Mouse (Mus musculus) CD4-positive, CD25-positive, alpha-beta regulatory T cell, adult 4 months (primary cell): ENCODE data around the gene 1700025G04Rik. TPM values are rescaled to one million over a fixed set of nuclear protein-coding genes. Genes with fewer than 3 reads are reported as not detected.

Experiments used
- ATAC-seq: one replicate; pipeline ENCODE4 v1.8.0; 2017
- polyA plus RNA-seq, 2 experiments: library from polyadenylated mRNA; unstranded; fragments of 100-300 nt; shearing (Covaris generic); gene quantifications; one replicate each; pipeline ENCODE4 v1.2.1; 2017

1700025G04Rik gene
- 1 to 10 TPM; 1.3 to 3.9 TPM for polyA plus RNA-seq

DNA sequence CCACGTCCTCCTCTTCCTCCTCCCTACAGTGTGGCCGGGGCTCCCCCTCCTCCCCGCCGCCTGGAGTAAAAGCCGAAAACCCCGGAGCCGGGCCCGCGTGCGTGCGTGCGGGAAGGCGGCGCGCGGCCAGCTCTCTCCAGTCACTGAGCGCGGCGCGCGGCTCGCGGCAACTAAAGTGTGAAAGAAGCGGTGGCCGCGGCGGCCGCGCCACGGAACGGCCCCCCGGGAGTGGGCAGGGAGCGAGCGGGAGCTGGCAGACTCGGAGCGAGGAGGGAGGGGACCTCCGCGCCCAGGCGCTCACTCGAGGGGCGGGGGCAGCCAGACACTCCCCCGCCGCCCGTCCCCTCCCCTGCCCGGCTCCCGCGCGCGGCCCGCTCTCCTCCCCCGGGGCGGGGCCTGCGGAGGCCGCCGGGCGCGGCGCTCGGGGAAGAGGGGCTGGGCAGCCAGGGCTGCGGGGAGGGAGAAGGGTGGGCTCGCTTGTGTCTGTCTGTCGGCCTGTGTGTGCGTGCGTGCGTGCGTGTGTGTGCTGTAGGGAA, at the start of gene 1700025G04Rik:
1700025G04Rik (minus strand) TSS at position 108 of the 536 bp plus-strand sequence.
- peak; percentile 83 for ATAC-seq

DNA sequence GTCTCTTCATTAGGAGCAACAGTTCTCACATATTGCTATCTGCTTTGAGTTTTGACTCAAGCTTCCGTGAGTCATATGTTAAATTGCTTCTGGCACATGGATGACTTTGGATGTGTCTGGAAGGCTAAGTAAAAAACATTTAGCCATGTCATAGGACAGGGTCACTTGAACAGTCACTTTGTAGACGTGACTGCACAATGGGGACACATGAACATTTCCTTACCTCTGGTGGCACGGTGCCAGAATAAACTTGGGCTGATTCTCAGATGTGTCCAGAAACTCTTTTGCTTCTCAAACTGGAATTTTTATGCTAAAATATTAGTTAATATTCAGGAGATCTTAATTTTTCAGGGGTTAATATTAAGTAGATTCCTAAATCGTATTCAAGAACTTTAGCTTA, 49.6 kb upstream of the 1700025G04Rik start:
- no peak for ATAC-seq

DNA sequence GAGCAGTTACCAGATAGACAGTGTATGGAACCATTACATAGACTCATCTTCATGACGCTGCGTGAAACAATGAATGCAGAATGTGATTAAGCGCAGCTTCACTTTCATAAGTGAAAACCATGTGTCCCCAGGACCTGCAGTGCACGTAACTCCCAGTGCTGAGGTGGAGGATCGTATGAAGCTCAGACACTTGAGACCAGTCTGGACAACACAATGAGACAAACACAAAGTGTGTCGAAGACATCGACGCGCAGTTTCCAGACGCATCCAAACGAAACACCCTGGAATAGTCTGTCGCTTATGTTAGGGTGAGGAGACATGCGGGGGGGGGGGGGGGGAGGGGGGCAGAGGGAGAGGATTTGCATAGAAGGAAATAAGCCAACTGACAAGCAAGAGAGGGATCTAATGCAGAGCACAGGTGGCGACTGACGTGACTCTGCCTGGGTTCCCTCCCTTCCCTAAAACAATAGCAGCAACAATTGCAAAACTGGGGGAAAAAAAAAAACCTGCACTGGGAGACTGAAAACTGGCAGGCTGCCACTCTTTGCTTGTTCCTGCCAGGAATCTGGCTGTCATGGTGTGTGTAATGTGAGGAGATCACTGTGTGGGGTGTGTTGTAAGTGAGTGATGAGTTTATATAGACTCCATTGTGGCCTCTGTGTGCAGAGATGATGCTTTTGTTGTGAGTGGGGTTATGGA, 40.3 kb upstream of the 1700025G04Rik start:
- no peak for ATAC-seq

DNA sequence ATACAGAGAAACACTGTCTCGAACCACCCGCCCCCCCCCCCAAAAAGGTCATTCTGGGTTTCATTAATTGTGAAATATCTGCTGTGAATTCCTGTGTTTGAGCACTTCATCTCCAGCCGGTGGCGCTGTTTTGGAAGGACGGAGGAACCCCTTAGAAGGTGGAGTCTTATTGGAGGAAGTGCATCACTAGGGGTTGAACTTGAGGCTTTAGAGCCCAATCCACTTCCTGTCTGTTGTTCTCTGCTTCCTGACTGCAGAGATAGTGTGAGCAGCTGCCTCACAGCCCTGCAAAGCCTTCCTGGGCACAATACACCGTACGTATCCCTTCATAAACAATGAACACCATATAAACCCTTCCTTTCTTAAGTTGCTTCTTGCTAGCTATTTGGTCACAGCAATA, 35.5 kb upstream of the 1700025G04Rik start:
- no peak for ATAC-seq

DNA sequence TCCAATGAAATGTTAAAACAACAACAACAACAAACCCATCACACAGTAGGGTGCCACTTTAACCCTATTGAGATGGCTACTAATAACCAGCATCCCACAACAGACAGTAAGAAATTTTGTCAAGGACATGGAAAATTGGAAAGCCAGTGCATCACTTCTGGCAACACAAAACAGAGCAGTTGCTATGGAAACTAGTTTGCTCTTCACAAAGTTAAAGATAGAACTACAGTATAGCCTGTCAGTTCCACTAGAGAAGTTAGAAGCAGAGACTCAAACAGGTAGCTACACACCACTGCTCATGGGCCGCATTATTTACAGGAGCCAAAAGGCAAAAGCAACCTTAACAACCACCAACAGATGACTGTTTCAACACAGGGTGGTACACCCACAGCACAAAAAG, 20.2 kb upstream of the 1700025G04Rik start:
- no peak for ATAC-seq

DNA sequence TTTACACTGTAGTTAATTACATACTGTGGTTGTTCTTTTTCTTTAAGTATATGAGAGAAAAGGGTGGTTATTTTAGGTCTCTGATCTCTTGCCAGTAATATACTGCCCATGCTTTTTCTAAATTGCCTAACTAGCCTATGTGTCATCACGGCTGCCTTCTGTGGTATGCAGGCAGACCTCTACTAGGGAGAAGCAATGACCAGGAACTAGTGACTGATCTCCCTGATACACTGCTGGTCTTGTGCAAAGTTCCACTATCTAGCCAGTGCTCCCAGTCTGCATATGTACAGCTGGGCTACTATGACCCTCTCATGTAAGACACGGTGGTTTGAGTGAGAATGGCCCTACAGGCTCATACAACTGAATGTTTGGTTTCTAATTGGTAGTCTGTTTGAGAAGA, 16.2 kb upstream of the 1700025G04Rik start:
- ATAC-seq, result no peak

DNA sequence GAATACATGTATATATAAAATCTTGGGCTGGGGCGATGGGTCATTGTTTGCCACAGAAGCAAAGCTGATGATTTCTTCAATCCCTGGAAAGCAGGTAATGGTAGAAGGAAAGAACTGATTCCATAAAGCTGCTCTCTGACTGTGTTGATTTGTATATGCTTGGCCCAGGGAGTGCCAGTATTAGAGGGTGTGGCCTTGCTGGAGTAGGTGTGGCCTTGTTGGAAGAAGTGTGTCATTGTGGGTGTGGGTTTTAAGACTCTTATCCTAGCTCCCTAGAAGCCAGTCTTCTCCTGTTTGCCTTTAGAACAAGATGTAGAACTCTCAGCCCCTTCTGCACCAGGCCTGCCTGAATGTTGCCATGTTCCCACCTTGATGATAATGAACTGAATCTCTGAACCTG, 15.3 kb upstream of the 1700025G04Rik start:
- no peak for ATAC-seq

DNA sequence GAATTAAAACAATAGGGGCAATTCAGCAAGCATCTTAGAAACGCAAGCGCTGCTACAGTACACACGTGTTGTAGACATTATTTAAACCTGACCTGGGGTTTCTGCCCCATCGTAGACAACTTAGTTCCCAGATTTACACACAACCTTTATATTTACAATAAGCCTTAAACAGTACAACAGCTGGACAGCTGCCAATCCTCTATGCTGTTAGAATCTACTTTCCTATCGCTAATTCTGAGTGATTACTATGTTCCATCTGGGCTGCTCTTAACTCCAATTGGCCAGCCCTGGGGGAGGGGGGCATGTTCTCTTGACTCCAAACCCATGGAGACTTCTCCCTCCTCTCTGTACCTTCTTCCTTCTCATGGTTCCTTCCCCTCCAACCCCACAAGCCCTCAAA, 11.8 kb upstream of the 1700025G04Rik start:
- no peak for ATAC-seq

DNA sequence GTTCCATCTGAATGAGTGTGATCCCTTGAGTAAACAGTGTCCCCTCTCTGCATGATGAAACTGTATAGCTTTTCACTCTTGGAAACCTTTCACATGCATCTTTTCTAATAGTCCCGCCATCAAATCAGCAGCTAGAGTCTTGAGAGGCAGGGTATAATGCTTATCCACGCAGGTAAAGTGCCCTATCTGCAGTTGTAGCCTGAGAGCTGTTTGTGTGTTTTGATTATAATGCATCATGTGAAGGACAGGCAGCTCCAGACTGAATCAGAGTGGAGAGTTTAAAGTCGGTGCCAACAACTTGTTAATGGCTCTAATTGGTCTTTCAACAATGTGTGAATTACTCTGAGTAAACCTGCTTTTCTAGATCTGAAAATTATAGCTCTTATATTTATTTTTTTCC, 6.1 kb upstream of the 1700025G04Rik start:
- no peak for ATAC-seq

DNA sequence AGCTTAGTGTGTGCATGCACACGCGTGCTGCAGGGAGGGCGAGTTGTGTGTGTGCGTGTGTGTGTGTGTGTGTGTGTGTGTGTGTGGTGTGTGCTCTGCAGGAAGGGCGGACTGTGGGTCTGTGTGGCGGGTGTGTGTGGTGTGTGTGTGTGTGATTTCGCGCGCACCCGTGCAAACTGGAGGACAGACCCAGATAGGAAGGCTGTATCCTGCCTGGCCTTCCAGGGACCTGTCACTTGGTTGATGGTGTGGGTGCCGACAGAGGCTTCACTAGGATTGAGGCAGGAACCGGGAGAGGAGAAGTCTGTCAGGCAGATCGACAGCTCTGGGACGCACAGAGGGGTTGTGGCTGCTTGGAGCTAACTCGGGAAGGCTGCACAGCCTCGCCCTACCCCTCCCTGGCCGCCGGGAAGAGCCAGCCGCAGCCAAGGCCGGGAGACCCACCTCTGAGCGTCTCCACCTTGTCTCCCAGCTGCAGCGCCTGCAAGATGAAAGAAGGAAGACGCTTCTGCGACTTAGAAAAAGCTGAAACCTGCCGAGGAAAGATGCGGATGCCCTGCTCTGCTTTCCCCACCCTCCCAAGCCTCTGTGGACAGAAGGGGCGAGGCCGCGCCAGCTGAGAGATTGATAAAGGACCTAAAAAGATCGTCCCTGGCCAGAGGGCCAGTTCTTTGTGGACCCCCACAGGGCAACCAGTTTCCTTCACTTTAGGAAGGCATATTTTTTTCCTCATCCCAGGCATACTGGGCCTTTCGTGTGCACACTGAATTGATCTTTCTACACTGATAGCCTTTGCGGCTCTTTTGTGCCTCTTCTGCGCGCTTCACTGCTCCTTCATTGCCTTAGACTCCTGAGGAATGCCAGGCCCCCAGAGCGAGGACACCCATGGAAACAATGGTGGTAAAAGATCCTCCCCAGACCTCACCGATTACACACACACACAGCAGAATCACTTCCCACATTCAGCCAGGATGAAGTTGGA, 930 bp upstream of the 1700025G04Rik start:
- peak; percentile 49 for ATAC-seq

DNA sequence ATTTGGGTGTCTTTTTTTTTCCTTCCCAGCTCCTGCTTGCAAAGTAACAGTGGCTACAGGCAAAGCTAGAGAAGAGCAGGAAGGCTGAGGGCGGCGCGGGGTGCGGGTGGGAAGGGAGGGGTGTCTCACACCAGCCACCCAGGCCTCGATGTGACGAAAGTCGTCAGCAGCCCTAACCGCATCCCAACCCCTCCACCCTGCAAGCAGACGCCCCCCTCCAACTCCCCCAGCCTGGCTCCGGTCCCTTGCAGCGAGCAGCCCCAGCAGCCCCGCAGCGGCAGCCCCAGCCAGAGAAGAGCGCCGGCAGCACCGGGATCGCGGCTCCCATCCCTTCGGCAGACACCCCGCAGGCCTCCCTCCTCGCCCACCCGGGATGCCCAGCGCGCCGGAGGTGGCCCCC, 399 bp downstream of the 1700025G04Rik start:
- ATAC-seq, result peak; percentile 9

DNA sequence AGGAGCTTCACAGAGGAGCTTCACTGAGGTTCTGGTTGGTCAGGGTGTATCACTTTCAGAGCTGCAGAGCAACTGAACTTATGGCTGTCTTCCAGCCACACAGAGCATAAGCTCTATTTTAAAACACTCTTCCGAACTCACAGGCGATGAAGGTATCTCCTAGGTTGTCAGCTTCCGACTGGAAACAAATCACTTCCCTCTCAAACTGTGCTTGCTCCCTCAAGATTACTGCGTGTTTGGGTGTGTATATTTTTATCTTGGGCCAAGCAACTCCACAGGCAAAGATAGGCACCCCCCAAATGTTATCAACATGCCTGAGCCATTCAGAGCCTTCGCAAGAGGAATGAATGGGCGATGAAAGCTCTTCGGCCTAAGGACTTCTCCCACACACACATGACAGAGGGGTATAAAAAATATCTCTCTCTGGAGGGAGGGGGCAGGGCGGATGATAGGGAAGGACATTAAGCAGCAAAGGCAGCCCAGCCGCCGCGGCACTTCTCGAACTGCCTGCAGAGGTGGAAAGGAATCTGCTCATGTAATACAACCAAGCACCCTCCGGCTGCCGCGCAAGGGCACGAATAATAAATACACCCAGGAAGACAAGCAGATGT, 1.0 kb downstream of the 1700025G04Rik start:
- ATAC-seq, result no peak

DNA sequence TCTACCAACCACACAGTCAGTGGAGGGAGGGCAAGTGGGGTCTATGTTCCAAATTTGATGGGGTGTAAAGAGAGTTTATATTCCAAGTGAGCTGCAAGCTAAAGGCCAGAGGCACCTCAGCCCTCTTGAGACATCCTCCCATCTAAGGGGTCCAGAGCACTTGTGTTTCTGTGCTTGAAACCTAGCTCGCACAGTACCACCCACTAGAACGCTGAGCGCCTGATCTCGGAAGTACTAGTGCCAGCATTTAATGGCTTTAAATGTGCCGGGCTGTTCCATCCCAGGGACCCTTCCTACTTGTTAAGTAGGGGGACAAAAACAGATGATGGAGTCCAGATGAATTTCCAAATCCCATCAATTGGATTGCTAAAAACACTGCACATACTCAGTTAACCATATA, 1.9 kb downstream of the 1700025G04Rik start:
- no peak for ATAC-seq

DNA sequence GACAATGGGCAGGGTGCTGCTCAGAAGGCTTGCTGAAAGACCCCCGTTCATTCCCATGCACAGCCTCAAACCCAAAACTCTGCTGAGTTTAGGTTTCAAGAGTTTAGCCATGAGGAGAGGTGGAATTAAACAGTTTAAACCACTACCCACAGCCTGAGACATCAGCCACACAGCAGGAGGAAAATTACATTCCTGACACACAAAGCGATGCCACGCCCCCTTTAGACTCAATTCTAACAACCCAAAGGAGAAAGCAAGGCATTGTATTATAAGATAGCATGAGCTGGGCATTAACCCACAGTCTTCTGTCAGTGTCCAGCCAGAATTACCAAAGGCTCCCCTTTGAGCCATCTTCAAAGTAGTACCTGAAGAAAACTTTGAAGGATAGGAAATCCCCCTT, 3.0 kb downstream of the 1700025G04Rik start:
- no peak for ATAC-seq

DNA sequence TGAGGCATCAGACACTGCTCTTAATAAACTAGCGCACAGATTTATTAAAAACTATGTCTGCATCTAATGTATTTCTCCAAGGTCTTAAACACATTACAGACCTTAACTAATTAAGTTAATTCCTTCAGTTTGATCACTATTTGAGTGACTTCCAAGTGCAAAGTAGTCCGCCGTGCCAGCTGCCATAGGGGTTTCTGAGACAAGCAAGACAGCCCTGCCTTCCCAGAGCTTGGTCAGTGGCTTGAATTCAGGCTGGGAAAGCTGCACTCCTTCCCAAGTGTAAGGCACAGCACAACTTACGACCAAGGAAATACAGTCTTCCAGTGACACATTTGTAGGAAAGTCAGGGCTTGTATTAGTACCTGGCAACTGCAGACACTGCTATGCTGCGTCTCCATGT, 4.4 kb downstream of the 1700025G04Rik start:
- no peak for ATAC-seq

DNA sequence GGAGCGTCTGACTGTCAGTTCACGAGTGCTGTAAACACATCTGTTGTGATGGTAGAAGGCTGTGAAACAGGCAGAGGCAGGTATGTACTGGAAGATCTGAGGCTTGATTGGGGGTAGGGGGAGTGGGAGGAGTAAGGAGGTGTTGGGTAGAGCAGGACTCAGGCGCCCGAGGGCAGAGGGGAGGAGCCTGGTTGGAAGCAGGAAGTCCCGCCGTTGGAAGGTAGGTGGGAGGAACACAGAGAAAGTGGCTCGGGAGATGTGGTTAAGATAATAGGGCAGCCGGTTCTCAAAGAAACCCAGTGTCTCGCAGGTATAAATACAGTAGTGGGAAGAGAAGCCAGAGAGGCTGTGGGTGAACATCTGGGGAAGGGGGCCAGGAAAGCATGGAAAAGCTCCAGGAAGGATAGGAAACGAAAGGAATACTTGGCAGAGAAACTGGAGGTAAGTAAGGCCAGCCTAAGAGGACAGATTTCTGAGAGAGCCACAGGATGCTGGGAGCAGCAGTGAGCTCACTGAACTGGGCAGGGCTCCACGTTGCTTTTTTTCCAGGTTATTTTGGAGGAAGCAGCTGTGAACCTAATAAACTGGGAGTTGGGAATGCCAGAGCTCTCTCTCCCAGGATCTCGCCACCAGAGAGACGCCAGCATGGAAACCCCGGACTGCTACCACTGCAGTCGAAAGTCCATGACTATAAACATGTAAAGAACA, 5.1 kb downstream of the 1700025G04Rik start:
- peak; percentile 88 for ATAC-seq

DNA sequence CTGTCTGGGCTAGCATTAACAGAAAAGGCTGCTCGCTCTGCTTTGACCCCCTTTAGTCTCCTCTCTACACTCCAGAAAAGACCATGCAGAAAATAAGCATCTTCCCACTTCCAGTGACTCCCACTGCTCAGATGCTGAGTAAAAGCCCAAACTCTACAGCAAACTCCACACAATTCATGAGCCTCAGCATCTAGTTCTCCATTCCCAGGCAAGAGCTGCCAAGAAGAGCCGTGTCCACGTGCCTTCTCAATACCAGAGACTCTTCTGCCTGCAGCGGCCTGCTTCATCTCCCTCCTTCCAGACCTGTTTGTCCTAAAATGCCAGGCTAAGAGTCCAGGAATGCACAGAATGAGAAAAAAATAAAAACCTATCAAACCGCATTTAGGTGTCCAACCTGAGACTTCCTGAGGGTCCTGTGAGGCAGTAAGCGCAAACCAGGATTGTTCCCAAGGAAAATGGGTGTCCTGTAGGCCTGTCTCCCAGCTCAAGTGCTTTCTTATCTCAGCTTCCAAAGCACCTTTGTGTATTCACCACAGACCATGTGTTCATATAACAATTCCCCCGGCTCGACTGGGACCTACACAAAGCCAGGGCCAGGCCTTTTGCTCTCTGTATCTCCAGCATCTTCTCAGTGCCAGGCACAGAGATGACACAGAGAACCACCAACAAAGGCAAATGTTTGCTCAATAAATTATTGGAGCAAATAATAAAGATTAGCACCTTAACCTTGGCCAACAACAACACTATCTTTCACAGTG, 7.8 kb downstream of the 1700025G04Rik start:
- ATAC-seq, result no peak

DNA sequence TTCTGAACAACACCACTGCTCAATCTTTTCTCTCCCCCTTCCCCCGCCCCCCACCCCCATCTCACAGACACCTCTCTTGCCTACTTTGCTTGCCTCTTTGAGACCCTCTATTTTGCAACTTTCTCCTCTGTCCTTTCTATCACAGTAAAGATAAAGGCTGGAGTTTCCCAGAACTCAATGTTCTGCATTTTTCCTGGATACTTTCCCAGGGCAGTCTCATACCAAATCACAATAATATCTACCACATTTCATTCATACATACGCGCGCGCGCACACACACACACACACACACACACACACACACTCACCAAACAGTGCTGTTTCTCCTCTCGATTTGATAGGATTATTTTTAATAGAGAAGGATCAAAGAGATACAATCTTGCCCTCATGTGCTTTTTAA, 8.8 kb downstream of the 1700025G04Rik start:
- ATAC-seq, result no peak

DNA sequence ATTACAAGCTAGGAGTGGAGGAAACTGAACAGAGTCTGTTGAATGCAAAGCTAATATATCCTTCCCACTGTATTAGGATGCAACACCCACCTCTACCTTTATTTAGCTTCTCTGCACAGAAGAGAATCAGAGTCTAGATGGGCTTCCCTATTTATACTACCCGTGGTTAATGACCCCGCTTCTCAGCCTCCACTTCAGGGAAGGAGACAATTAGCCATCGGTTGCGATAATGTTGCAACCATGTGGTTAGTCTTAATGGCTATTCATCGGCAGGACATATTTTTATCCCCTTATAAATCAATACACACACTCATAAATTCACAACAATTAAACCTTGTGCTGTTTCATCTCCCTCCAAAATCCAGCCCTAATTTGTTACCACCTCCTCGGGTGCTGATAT, 9.7 kb downstream of the 1700025G04Rik start:
- ATAC-seq, result no peak

DNA sequence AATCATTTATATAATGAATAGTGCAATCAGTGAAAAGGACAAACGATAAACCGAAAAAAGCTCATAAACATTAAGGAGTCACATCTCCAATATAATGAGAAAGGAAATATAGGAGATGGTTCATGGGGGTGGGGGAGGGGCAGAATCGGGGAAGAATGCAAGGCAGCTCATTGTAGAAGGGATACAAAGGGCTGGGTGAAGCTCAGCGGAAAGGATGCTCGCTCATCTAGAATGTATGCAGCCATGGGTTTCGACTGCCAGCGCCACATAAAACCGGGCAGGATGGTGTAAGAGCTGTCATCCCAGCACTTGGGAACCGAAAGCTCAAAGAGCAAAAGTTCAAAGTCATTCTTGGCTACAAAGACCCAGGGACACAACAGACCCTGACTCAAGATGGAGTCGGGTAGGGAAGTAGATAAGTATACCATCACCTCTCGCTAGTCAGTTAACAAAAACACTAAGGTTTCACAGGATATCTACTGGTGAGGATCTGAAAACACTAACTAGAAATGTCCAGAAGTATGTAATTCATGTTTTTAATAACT, 12.7 kb downstream of the 1700025G04Rik start:
- ATAC-seq, result no peak

DNA sequence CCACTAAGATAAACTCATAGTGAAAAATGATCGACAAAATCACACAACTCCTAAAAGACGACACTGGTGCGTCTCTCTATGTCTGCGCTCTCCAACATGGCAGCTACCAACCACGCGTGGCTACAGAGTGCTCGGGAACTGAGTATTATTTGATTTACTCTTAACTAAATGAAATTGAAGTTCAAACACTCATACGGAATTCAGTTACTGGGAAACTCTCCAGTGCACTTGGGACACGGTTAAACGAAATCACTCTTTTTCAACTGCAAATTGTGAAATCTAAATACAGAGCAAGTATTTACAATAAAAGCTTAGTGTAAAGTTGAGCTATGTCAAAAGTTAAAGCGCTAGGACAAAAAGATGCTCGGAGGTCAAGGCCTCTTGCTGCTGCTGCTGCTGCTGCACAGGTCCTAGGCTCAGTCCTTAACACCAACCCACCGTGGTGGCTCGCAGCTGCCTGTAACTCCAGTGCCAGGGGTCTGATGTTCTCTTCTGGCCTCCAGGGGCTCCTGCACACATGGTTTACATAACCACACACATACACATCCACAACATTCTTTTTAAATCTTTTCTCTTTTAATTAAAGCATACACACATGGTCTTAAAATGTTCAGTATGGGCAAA, 13.6 kb downstream of the 1700025G04Rik start:
- ATAC-seq, result no peak
